Comparison of ENCODE assay signal across 14 mouse cellular contexts in the genomic region with DNA sequence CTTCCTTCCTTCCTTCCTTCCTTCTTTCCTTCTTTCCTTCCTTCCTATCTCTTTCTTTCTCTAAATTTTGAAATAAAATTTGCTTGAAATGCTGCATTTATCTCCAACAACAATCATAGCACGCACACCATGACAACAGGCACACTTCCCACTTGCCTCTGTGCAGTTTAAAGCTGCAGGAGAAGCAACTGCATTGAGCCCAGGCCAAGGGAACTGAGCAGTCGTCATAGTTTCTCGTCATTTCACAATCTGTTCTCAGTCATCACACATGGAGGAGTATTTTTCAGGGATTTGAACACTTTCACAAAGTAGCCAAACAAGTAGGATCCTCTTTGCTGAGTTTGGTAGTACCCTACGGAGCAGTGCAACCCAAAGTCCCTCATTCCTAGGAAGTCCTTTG.
DNase-seq lines count a peak whose midpoint lies in the region; ATAC-seq and TF ChIP-seq lines count a peak whose summit lies in the region.
"Had no signal": no experiment of that assay in that cellular context is flagged by ENCODE, and none has a peak within 500 bp of the region (broad histone marks: within the 10 kb centered on the region; RNA-seq: fewer than 3 reads in every experiment).

No protein-coding gene starts in this region.

- intact Hi-C loops in left cerebral cortex, postnatal 10 days (cut with DNase I), result no loop called here

- TF ChIP-seq CTCF in hindbrain, postnatal 0 days (IDR thresholded peaks at IDR 0.05; ENCODE audit: low read depth), result no peak
- no peak for TF ChIP-seq CTCF in layer of hippocampus, adult 2 months (conservative IDR thresholded peaks at IDR 0.05)

- no peak overlapping the region for H3K4me3 ChIP-seq in hindbrain, postnatal 0 days (ENCODE audit: low read length)
- no peak overlapping the region for H3K4me3 ChIP-seq in hindbrain, embryonic 14.5 days (replicated peaks; ENCODE audit: low read length)
- peak overlapping the region; percentile 9; the same call in 1 of the 2 replicates for H3K4me3 ChIP-seq in layer of hippocampus, adult 2 months
- no peak overlapping the region for H3K4me3 ChIP-seq in kidney, embryonic 15.5 days (replicated peaks)
- H3K4me3 ChIP-seq: embryonic facial prominence, embryonic 13.5 days; hindbrain, embryonic 13.5 days; liver, embryonic 13.5 days had no signal

- no peak overlapping the region for H3K9ac ChIP-seq in hindbrain, postnatal 0 days (replicated peaks; ENCODE audit: low read length)
- no peak overlapping the region for H3K9ac ChIP-seq in hindbrain, embryonic 14.5 days
- no peak overlapping the region for H3K9ac ChIP-seq in kidney, embryonic 15.5 days
- H3K9ac ChIP-seq: embryonic facial prominence, embryonic 13.5 days; hindbrain, embryonic 13.5 days; liver, embryonic 13.5 days had no signal

- H3K4me1 ChIP-seq in hindbrain, postnatal 0 days (ENCODE audit: insufficient read depth, low read length), result no peaks in the 10 kb centered on the region
- no peaks in the 10 kb centered on the region for H3K4me1 ChIP-seq in hindbrain, embryonic 14.5 days (replicated peaks; ENCODE audit: control insufficient read depth, insufficient read depth, low read length)
- no peaks in the 10 kb centered on the region for H3K4me1 ChIP-seq in kidney, embryonic 15.5 days
- H3K4me1 ChIP-seq: embryonic facial prominence, embryonic 13.5 days; hindbrain, embryonic 13.5 days; liver, embryonic 13.5 days had no signal

- WGBS in hindbrain, postnatal 0 days, result 51% methylated on average over 4 of the region's 4 CpGs
- WGBS in hindbrain, embryonic 14.5 days, result 81% methylated on average over 4 of the region's 4 CpGs
- 80% methylated on average over 4 of the region's 4 CpGs for WGBS in kidney, embryonic 15.5 days

- no peak overlapping the region for H3K4me2 ChIP-seq in hindbrain, postnatal 0 days (ENCODE audit: low read depth, low read length)
- no peak overlapping the region for H3K4me2 ChIP-seq in hindbrain, embryonic 14.5 days (replicated peaks)
- H3K4me2 ChIP-seq in kidney, embryonic 15.5 days, result no peak overlapping the region
- H3K4me2 ChIP-seq: embryonic facial prominence, embryonic 13.5 days; hindbrain, embryonic 13.5 days; liver, embryonic 13.5 days had no signal

- H3K27me3 ChIP-seq in hindbrain, postnatal 0 days (ENCODE audit: insufficient read depth, low read length), result no peaks in the 10 kb centered on the region
- no peaks in the 10 kb centered on the region for H3K27me3 ChIP-seq in hindbrain, embryonic 14.5 days (ENCODE audit: control insufficient read depth, insufficient read depth, low read length)
- H3K27me3 ChIP-seq in kidney, embryonic 15.5 days, result no peaks in the 10 kb centered on the region
- H3K27me3 ChIP-seq: embryonic facial prominence, embryonic 13.5 days; hindbrain, embryonic 13.5 days; liver, embryonic 13.5 days had no signal

- no peaks in the 10 kb centered on the region for H3K9me3 ChIP-seq in hindbrain, postnatal 0 days (ENCODE audit: low read length)
- no peaks in the 10 kb centered on the region for H3K9me3 ChIP-seq in hindbrain, embryonic 14.5 days (ENCODE audit: control insufficient read depth, low read length)
- no peaks in the 10 kb centered on the region for H3K9me3 ChIP-seq in kidney, embryonic 15.5 days (replicated peaks)
- H3K9me3 ChIP-seq: embryonic facial prominence, embryonic 13.5 days; hindbrain, embryonic 13.5 days; liver, embryonic 13.5 days had no signal

- H3K36me3 ChIP-seq in hindbrain, postnatal 0 days (ENCODE audit: insufficient read depth, low read length), result no peaks in the 10 kb centered on the region
- no peaks in the 10 kb centered on the region for H3K36me3 ChIP-seq in hindbrain, embryonic 14.5 days (replicated peaks; ENCODE audit: control insufficient read depth, insufficient read depth)
- H3K36me3 ChIP-seq in kidney, embryonic 15.5 days, result no peaks in the 10 kb centered on the region
- H3K36me3 ChIP-seq: embryonic facial prominence, embryonic 13.5 days; hindbrain, embryonic 13.5 days; liver, embryonic 13.5 days had no signal

- ATAC-seq in hindbrain, postnatal 0 days, result no peak
- ATAC-seq in hindbrain, embryonic 14.5 days (ENCODE audit: low FRiP score), result no peak
- no peak for ATAC-seq in kidney, embryonic 15.5 days (replicated peaks; ENCODE audit: low FRiP score)
- ATAC-seq: lung, postnatal 0 days had no signal

- H3K27ac ChIP-seq in hindbrain, postnatal 0 days, result peak overlapping the region; percentile 54
- H3K27ac ChIP-seq in hindbrain, embryonic 14.5 days, result no peak overlapping the region
- peak overlapping the region; percentile 64 for H3K27ac ChIP-seq in layer of hippocampus, adult 2 months
- no peak overlapping the region for H3K27ac ChIP-seq in kidney, embryonic 15.5 days
- H3K27ac ChIP-seq: embryonic facial prominence, embryonic 13.5 days; hindbrain, embryonic 13.5 days; liver, embryonic 13.5 days had no signal

- peak; percentile 33 for DNase-seq in hindbrain, postnatal 0 days (ENCODE audit: low spot score)
- no peak for DNase-seq in hindbrain, embryonic 14.5 days (ENCODE audit: low spot score)
- DNase-seq in layer of hippocampus, adult 2 months (ENCODE audit: low spot score in 2 of 2), result peak; percentile 54 to 68
- DNase-seq in left cerebral cortex, postnatal 10 days (ENCODE audit: extremely low spot score in 1 of 2, low spot score in 2 of 2), result peak; percentile 30 to 42
- peak; percentile 31 to 37 for DNase-seq in right cerebral cortex, postnatal 36 days (ENCODE audit: low spot score in 2 of 2)
- no peak for DNase-seq in kidney, adult 11 months
- DNase-seq in embryo, embryonic 10.5 days (ENCODE audit: low spot score), result no peak
- DNase-seq: adrenal gland, postnatal 14 days; kidney, adult 9 months; liver, embryonic 13.5 days had no signal

Comparison
In these comparisons a context has a peak if more than half of its experiments do, and no peak if none do; other contexts are left out.
1. DNase-seq: peak in hindbrain, postnatal 0 days (single experiment), layer of hippocampus, adult 2 months (2 of 2), left cerebral cortex, postnatal 10 days (2 of 2) and right cerebral cortex, postnatal 36 days (2 of 2); none in hindbrain, embryonic 14.5 days (single experiment), kidney, adult 11 months (single experiment) and embryo, embryonic 10.5 days (single experiment).
2. H3K27ac ChIP-seq: peak in hindbrain, postnatal 0 days (single experiment) and layer of hippocampus, adult 2 months (single experiment); none in hindbrain, embryonic 14.5 days (single experiment) and kidney, embryonic 15.5 days (single experiment).